Mouse (Mus musculus) embryo, embryonic 9.5 days (tissue): Measurements from ENCODE around the gene Cela2a.

Experiments
- DNase-seq: peaks from one replicate; pipeline ENCODE4 v3.0.0-alpha.2; 2017; ENCODE audit errors: extremely low spot score

The Cela2a gene

GRCm38 (mm10) chr4:141767353-141768036 is 58.5 kb downstream of the Cela2a start:
- no peak for DNase-seq

- DNase-seq: no peak
Measured at GRCm38 (mm10) chr4:141766668-141767352, 59.1 kb downstream of the Cela2a start.

- DNase-seq: no peak
Measured at GRCm38 (mm10) chr4:141766316-141766667, 59.7 kb downstream of the Cela2a start.

- no peak for DNase-seq
Measured at GRCm38 (mm10) chr4:141765008-141765407, 61.0 kb downstream of the Cela2a start.
